Mouse (Mus musculus): ENCODE data around the gene Armcx4. TPM values are rescaled to one million over a fixed set of nuclear protein-coding genes. Genes with fewer than 3 reads are reported as not detected.
"Not testable (repeated sequence)": the region's sequence is repeated elsewhere in the genome, so short reads cannot be mapped to it uniquely, and the experiment has no call there.

Gene Armcx4
- polyA plus RNA-seq, 1 experiment from 2014 or later: 6.3 TPM

DNA sequence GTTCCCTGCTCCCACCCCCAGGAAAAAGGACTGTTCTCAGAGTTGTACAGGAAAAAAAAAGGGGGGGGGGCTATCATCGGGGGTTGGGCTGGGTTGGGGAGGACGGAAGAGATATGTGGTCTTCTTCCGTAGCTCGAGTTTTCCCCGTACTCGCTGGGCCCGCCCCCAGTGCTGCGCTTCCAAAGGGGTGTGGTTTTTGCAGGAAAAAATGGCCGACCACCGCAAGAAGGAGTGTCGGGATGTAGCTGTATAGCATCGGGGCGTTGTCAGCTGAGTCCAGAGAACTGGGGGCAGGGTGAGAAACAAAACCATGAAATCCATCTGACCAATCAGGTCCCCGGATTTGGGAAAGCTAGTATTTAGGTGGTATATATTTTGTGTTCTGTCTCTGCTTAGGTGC, 32.2 kb downstream of the Armcx4 start:
- H3K4me1 ChIP-seq (replicated peaks; ENCODE audit: control insufficient read depth, insufficient read depth, low read length): no peaks in the 10 kb centered on the region
- H3K4me3 ChIP-seq (ENCODE audit: low read depth, low read length): peak overlapping the region; percentile 45
- no peaks in the 10 kb centered on the region for H3K36me3 ChIP-seq (ENCODE audit: control insufficient read depth, insufficient read depth, low read length)
- 17% methylated on average over 14 of the region's 14 CpGs for WGBS
- DNase-seq (ENCODE audit: low spot score): peak; percentile 73
- peak overlapping the region; percentile 67 for H3K9ac ChIP-seq (ENCODE audit: low read length)
- peak overlapping the region; percentile 55 for H3K4me2 ChIP-seq (ENCODE audit: low read depth, low read length, severe bottlenecking)
- peak overlapping the region; percentile 84; the same call in 1 of the 2 replicates for H3K27ac ChIP-seq (ENCODE audit: low read depth, low read length)
- ATAC-seq (replicated peaks; ENCODE audit: low FRiP score): peak; percentile 84
- no peaks in the 10 kb centered on the region; the same call in 1 of the 2 replicates for H3K27me3 ChIP-seq (ENCODE audit: control insufficient read depth, insufficient read depth, low read length)
- no peaks in the 10 kb centered on the region for H3K9me3 ChIP-seq (ENCODE audit: control insufficient read depth, low read length)

DNA sequence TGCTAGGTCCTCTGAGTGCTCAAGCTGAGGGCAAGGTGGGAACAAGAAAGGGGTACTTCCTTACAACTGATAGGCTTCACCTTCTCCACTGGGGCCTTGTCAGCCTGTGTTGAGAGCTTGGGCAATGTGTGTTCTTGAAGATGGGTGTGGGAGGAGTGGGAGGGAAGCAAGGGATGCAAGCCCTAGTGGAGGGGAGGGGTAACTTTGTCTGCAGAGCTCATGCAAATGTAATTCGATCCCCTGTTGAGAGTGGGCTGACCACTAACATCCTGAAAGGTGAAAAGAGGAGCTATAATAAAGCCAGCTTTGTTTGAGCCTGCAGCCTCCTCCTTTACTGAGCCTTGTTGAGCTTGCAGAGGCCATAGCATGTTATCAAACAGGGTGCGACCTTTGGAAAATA, 37.4 kb downstream of the Armcx4 start:
- not testable (repeated sequence) for H3K27ac ChIP-seq (ENCODE audit: low read depth, low read length); H3K4me3 ChIP-seq (ENCODE audit: low read depth, low read length)
- peak; percentile 69 for ATAC-seq (replicated peaks; ENCODE audit: low FRiP score)

DNA sequence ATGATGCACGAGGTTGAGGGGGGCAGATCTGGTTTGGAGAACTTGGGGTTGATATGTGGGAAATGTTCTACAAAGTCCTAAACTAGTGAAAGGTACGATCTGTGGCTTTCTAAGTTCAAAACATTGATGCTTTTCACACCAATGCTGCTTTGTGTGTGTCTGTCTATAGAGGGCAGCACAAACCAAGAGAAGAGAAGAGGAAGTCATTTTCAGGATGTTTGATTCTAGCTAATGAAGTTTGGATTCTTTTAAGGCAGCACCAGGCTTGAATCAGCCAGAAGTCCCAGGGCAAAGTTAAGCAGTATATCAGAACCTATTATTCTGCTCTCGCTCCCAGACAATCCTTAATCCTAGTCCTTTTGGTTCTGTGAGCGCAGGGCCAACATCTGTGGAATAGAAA, 43.5 kb downstream of the Armcx4 start:
- DNase-seq (ENCODE audit: low spot score): no peak
- H3K27ac ChIP-seq (ENCODE audit: low read depth, low read length): no peak overlapping the region
- H3K36me3 ChIP-seq (ENCODE audit: control insufficient read depth, insufficient read depth, low read length): no peaks in the 10 kb centered on the region
- no peaks in the 10 kb centered on the region; the same call in 1 of the 2 replicates for H3K27me3 ChIP-seq (ENCODE audit: control insufficient read depth, insufficient read depth, low read length)
- no peaks in the 10 kb centered on the region for H3K9me3 ChIP-seq (ENCODE audit: control insufficient read depth, low read length)
- H3K4me2 ChIP-seq (ENCODE audit: low read depth, low read length, severe bottlenecking): no peak overlapping the region
- no peak for ATAC-seq (replicated peaks; ENCODE audit: low FRiP score)
- H3K4me1 ChIP-seq (replicated peaks; ENCODE audit: control insufficient read depth, insufficient read depth, low read length): no peaks in the 10 kb centered on the region
- 48% methylated on average over 4 of the region's 4 CpGs for WGBS
- no peak overlapping the region for H3K4me3 ChIP-seq (ENCODE audit: low read depth, low read length)
- no peak overlapping the region for H3K9ac ChIP-seq (ENCODE audit: low read length)

More for the DNA sequence above, 37.4 kb downstream of the Armcx4 start:
- not testable (repeated sequence) for DNase-seq (ENCODE audit: low spot score); H3K4me1 ChIP-seq (replicated peaks; ENCODE audit: control insufficient read depth, insufficient read depth, low read length); H3K27me3 ChIP-seq (ENCODE audit: control insufficient read depth, insufficient read depth, low read length); H3K4me2 ChIP-seq (ENCODE audit: low read depth, low read length, severe bottlenecking); H3K9ac ChIP-seq (ENCODE audit: low read length); H3K36me3 ChIP-seq (ENCODE audit: control insufficient read depth, insufficient read depth, low read length); H3K9me3 ChIP-seq (ENCODE audit: control insufficient read depth, low read length)
- whole genome bisulfite sequencing: 22% methylated on average over 1 of the region's 2 CpGs

DNA sequence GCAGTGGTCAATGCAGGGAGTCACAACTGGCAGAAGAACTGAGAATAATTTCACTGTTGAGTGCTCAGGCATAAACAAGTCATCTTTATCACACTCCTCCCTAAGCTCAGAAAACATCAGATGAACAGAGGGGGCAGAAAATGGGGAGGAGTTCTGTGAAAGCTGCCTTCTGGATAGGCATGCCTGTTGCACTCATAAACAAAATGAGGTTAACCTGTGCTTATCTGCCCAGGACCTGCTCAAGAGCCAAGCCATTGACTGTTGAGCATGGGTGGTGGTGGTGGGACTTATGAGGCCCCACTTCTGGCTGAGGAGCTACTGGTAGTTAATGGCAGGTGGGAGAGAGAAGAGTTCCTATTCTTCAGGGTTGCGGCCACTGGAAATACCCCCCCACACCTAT, 51.5 kb downstream of the Armcx4 start:
- Histone ChIP-seq H3K4me3 (ENCODE audit: low read depth, low read length) (no peak overlapping the region), H3K27me3 (ENCODE audit: control insufficient read depth, insufficient read depth, low read length) (peaks cover 8% of the 10 kb centered on the region; the same call in 1 of the 2 replicates), H3K27ac (ENCODE audit: low read depth, low read length) (no peak overlapping the region), H3K9ac (ENCODE audit: low read length) (no peak overlapping the region), H3K4me1 (replicated peaks; ENCODE audit: control insufficient read depth, insufficient read depth, low read length) (no peaks in the 10 kb centered on the region), H3K36me3 (ENCODE audit: control insufficient read depth, insufficient read depth, low read length) (no peaks in the 10 kb centered on the region), H3K9me3 (ENCODE audit: control insufficient read depth, low read length) (no peaks in the 10 kb centered on the region), H3K4me2 (ENCODE audit: low read depth, low read length, severe bottlenecking) (no peak overlapping the region)
- DNase-seq (ENCODE audit: low spot score) (no peak), ATAC-seq (replicated peaks; ENCODE audit: low FRiP score) (no peak)
- WGBS: 95% methylated on average over 1 of the region's 1 CpGs

DNA sequence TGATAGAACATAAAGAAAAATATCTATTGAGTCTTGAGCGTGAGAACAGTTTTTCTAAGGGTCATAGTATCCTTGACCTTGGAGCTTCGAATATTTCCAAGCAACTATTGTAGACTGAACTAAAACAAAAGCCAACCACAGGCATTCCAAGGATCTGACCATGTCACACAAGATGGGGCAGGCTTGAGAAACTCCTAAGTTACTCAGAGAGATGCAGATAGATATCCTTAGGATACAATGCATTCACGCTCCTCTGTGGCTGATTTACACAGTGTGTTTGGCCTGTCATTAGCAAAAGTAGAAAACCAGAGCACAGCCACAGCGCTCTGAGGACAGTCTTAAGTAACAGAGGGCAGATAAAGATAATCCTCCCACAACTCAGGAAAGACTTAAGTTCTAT, 52.8 kb downstream of the Armcx4 start:
- Histone ChIP-seq H3K27me3 (ENCODE audit: control insufficient read depth, insufficient read depth, low read length) (peaks cover 8% of the 10 kb centered on the region; the same call in 1 of the 2 replicates), H3K36me3 (ENCODE audit: control insufficient read depth, insufficient read depth, low read length) (no peaks in the 10 kb centered on the region), H3K4me2 (ENCODE audit: low read depth, low read length, severe bottlenecking) (no peak overlapping the region), H3K9me3 (ENCODE audit: control insufficient read depth, low read length) (no peaks in the 10 kb centered on the region), H3K27ac (ENCODE audit: low read depth, low read length) (no peak overlapping the region), H3K9ac (ENCODE audit: low read length) (no peak overlapping the region), H3K4me3 (ENCODE audit: low read depth, low read length) (no peak overlapping the region), H3K4me1 (replicated peaks; ENCODE audit: control insufficient read depth, insufficient read depth, low read length) (no peaks in the 10 kb centered on the region)
- ATAC-seq (replicated peaks; ENCODE audit: low FRiP score) (no peak), DNase-seq (ENCODE audit: low spot score) (no peak)
- 71% methylated on average over 4 of the region's 4 CpGs for WGBS

DNA sequence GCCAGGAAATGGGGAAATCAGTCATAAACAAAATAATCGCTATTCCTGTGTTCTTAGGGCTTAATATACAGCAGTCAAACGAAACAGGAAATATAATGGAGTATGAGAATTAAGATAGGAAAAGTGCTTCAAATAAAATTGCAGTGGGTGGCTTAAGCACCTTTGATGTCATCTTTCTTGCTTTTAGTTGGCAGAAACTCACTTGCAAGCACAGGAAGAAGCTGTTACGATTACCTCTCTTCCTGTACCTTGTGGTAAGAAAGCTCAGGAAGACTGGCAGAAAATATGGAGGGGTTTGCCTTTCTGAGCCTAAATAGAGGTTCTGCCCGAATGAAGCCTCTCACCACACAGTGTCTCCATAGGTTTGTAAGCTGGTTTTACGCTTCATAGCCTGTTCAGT, 55.5 kb downstream of the Armcx4 start:
- ATAC-seq (replicated peaks; ENCODE audit: low FRiP score) (no peak), DNase-seq (ENCODE audit: low spot score) (no peak)
- Histone ChIP-seq H3K27me3 (ENCODE audit: control insufficient read depth, insufficient read depth, low read length) (peaks cover 8% of the 10 kb centered on the region; the same call in 1 of the 2 replicates), H3K36me3 (ENCODE audit: control insufficient read depth, insufficient read depth, low read length) (no peaks in the 10 kb centered on the region), H3K9me3 (ENCODE audit: control insufficient read depth, low read length) (no peaks in the 10 kb centered on the region), H3K27ac (ENCODE audit: low read depth, low read length) (no peak overlapping the region), H3K4me2 (ENCODE audit: low read depth, low read length, severe bottlenecking) (no peak overlapping the region), H3K4me3 (ENCODE audit: low read depth, low read length) (no peak overlapping the region), H3K4me1 (replicated peaks; ENCODE audit: control insufficient read depth, insufficient read depth, low read length) (no peaks in the 10 kb centered on the region), H3K9ac (ENCODE audit: low read length) (no peak overlapping the region)
- 79% methylated on average over 5 of the region's 5 CpGs for WGBS

Other genes starting within 250 kb of the Armcx4 start
- 0.16 TPM in 1 of 2 replicates, not detected in the other for gene Taf7l, start 210.0 kb upstream of the Armcx4 start, polyA plus RNA-seq (2014; fragmentation: Nextera tagmentation; extraction: Ambion mirVana)
- 72.0 and 81.3 TPM in 2 replicates for gene Timm8a1, start 144.7 kb upstream of the Armcx4 start, polyA plus RNA-seq (2014; fragmentation: Nextera tagmentation; extraction: Ambion mirVana)
- gene Btk, start 102.9 kb upstream of the Armcx4 start, polyA plus RNA-seq (2014; fragmentation: Nextera tagmentation; extraction: Ambion mirVana): 0.99 and 1.2 TPM in 2 replicates
- gene Rpl36a, start 100.9 kb upstream of the Armcx4 start, polyA plus RNA-seq (2014; fragmentation: Nextera tagmentation; extraction: Ambion mirVana): 295 and 342 TPM in 2 replicates
- 3.3 and 3.9 TPM in 2 replicates for gene Gla, start 85.4 kb upstream of the Armcx4 start, polyA plus RNA-seq (2014; fragmentation: Nextera tagmentation; extraction: Ambion mirVana)
- 183 and 185 TPM in 2 replicates for gene Hnrnph2, start 85.3 kb upstream of the Armcx4 start, polyA plus RNA-seq (2014; fragmentation: Nextera tagmentation; extraction: Ambion mirVana)
- gene Armcx1, start 31.4 kb downstream of the Armcx4 start, polyA plus RNA-seq (2014; fragmentation: Nextera tagmentation; extraction: Ambion mirVana): 40.5 and 42.8 TPM in 2 replicates
- 16.8 and 17.1 TPM in 2 replicates for gene Armcx6, start 64.9 kb downstream of the Armcx4 start, polyA plus RNA-seq (2014; fragmentation: Nextera tagmentation; extraction: Ambion mirVana)
- 61.1 and 66.0 TPM in 2 replicates for gene Armcx3, start 70.1 kb downstream of the Armcx4 start, polyA plus RNA-seq (2014; fragmentation: Nextera tagmentation; extraction: Ambion mirVana)
- 70.7 and 72.5 TPM in 2 replicates for gene Armcx2, start 122.7 kb downstream of the Armcx4 start, polyA plus RNA-seq (2014; fragmentation: Nextera tagmentation; extraction: Ambion mirVana)